Mouse (Mus musculus) heart, adult 2 months (tissue): ENCODE measurements around the gene Gm20696. TPM values are rescaled to one million over a fixed set of nuclear protein-coding genes. Genes with fewer than 3 reads are reported as not detected.

Experiments used
- DNase-seq, 2 experiments: peaks; one replicate each; pipeline ENCODE4 v3.0.0; 2021
- H3K27ac ChIP-seq: fragments of 200-600 bp; 2 replicates; pipeline ENCODE4 v1.8.1; 2022
- H3K27me3 ChIP-seq: fragments of 200-500 bp; 2 replicates; pipeline ENCODE4 v1.6.1; 2012; ENCODE audit warnings: mild to moderate bottlenecking, low read length, inconsistent platforms, mixed read lengths; ENCODE audit not compliant: control insufficient read depth, insufficient read depth
- H3K36me3 ChIP-seq: fragments of 200-500 bp; 2 replicates; pipeline ENCODE4 v1.6.1; 2012; ENCODE audit warnings: low read length, inconsistent platforms; ENCODE audit not compliant: control insufficient read depth, insufficient read depth
- H3K4me1 ChIP-seq: fragments of 200-500 bp; 2 replicates; pipeline ENCODE4 v1.6.1; 2011; ENCODE audit warnings: low read length; ENCODE audit not compliant: control insufficient read depth, insufficient read depth
- H3K4me3 ChIP-seq: fragments of 200-600 bp; 2 replicates; pipeline ENCODE4 v1.8.1; 2022
- H3K79me2 ChIP-seq: fragments of 200-500 bp; replicated peaks from 2 replicates; pipeline ENCODE4 v1.6.1; 2012; ENCODE audit warnings: mild to moderate bottlenecking, inconsistent platforms, low read length, moderate library complexity, mixed read lengths; ENCODE audit not compliant: control insufficient read depth, insufficient read depth
- H3K9ac ChIP-seq: fragments of 200-500 bp; 2 replicates; pipeline ENCODE4 v1.6.1; 2012; ENCODE audit warnings: low read depth, mild to moderate bottlenecking, control low read depth, inconsistent platforms, low read length, mixed read lengths
- CTCF ChIP-seq: fragments of 200-600 bp; IDR thresholded peaks from 2 replicates; pipeline ENCODE4 v1.8.1; 2022; ENCODE audit warnings: antibody characterized with exemption, mild to moderate bottlenecking, moderate library complexity
- EP300 ChIP-seq: fragments of 200-500 bp; IDR thresholded peaks from 2 replicates; pipeline ENCODE4 v1.6.1; 2011; ENCODE audit warnings: low read depth, low read length, control low read depth; ENCODE audit not compliant: insufficient read depth
- POLR2A ChIP-seq: fragments of 200-500 bp; IDR thresholded peaks from 2 replicates; pipeline ENCODE4 v1.6.1; 2011; ENCODE audit warnings: mild to moderate bottlenecking, low read depth, low read length, control low read depth; ENCODE audit not compliant: insufficient read depth
- WGBS: fragments of 180-500 bp; shearing (Covaris S2); methylation state at CpG from one replicate; pipeline ENCODE4 v1.1.7; 2018; 5-methylcytosine and 5-hydroxymethylcytosine counted together
- intact Hi-C: fragments of 180-260 bp; cut with DNase I; formaldehyde crosslinking; loops from one replicate; pipeline ENCODE4 v1.15.1; 2025
- polyA plus RNA-seq: library from polyadenylated mRNA; depleted of rRNA; stranded (reverse); fragments of >200 nt; gene quantifications from 2 replicates; pipeline ENCODE4 v1.2.3, GENCODE M21; 2012
- total RNA-seq, 2 experiments: library from RNA; stranded (reverse); gene quantifications; 2 replicates each; pipeline ENCODE4 v1.2.3; 2021

The Gm20696 gene
- total and polyA plus RNA-seq, 3 experiments = 0.61 to 1.7 (median 1.4) TPM

GRCm38 (mm10) chr6:99481568-99481967 is 185.0 kb downstream of the Gm20696 start:
- WGBS = 61% methylated on average over 7 of the region's 7 CpGs
- Histone ChIP-seq H3K27me3 (no peaks in the 10 kb centered on the region), H3K79me2 (no peaks in the 10 kb centered on the region), H3K4me3 (no peak overlapping the region), H3K27ac (no peak overlapping the region), H3K4me1 (peaks cover 7% of the 10 kb centered on the region), H3K9ac (no peak overlapping the region), H3K36me3 (no peaks in the 10 kb centered on the region)
- intact Hi-C loops = no loop called here
- TF ChIP-seq EP300 = no peak
- TF ChIP-seq CTCF = no peak
- TF ChIP-seq POLR2A = no peak
- DNase-seq = no peak

GRCm38 (mm10) chr6:99478873-99479650 is 187.5 kb downstream of the Gm20696 start:
- intact Hi-C loops = no loop called here
- H3K27me3 ChIP-seq = no peaks in the 10 kb centered on the region
- H3K4me3 ChIP-seq = no peak overlapping the region

GRCm38 (mm10) chr6:99475040-99475439 is 191.6 kb downstream of the Gm20696 start:
- no peak for TF ChIP-seq CTCF
- TF ChIP-seq EP300 = no peak
- TF ChIP-seq POLR2A = no peak
- Histone ChIP-seq H3K4me1 (peaks cover 2% of the 10 kb centered on the region; the same call in 1 of the 2 replicates), H3K27me3 (no peaks in the 10 kb centered on the region), H3K27ac (no peak overlapping the region), H3K4me3 (no peak overlapping the region), H3K9ac (no peak overlapping the region), H3K36me3 (no peaks in the 10 kb centered on the region), H3K79me2 (no peaks in the 10 kb centered on the region)
- WGBS = 75% methylated on average over 9 of the region's 9 CpGs
- intact Hi-C loops = no loop called here
- no peak for DNase-seq

More at GRCm38 (mm10) chr6:99478873-99479650, 187.5 kb downstream of the Gm20696 start:
- Histone ChIP-seq H3K9ac (no peak overlapping the region), H3K79me2 (no peaks in the 10 kb centered on the region), H3K36me3 (no peaks in the 10 kb centered on the region), H3K4me1 (peaks cover 1% of the 10 kb centered on the region), H3K27ac (no peak overlapping the region)
- no peak for TF ChIP-seq POLR2A
- no peak for TF ChIP-seq EP300
- TF ChIP-seq CTCF = no peak
- DNase-seq = no peak
- 87% methylated on average over 13 of the region's 13 CpGs for WGBS

- intact Hi-C loops = no loop called here
- H3K27me3 ChIP-seq = no peaks in the 10 kb centered on the region
- H3K9ac ChIP-seq = no peak overlapping the region
- H3K4me3 ChIP-seq = no peak overlapping the region
- no peaks in the 10 kb centered on the region for H3K79me2 ChIP-seq
- no peak overlapping the region for H3K27ac ChIP-seq
- no peak for DNase-seq
- H3K4me1 ChIP-seq = peaks cover 2% of the 10 kb centered on the region; the same call in 1 of the 2 replicates
- H3K36me3 ChIP-seq = no peaks in the 10 kb centered on the region
- TF ChIP-seq CTCF (no peak), POLR2A (no peak), EP300 (no peak)
- WGBS = 76% methylated on average over 5 of the region's 5 CpGs
These were observed 195.7 kb downstream of the Gm20696 start for GRCm38 (mm10) chr6:99470906-99471305.

GRCm38 (mm10) chr6:99469134-99469834 is 197.3 kb downstream of the Gm20696 start:
- Histone ChIP-seq H3K27ac (no peak overlapping the region), H3K4me3 (no peak overlapping the region), H3K4me1 (peaks cover 2% of the 10 kb centered on the region; the same call in 1 of the 2 replicates), H3K79me2 (no peaks in the 10 kb centered on the region), H3K9ac (no peak overlapping the region), H3K27me3 (no peaks in the 10 kb centered on the region), H3K36me3 (no peaks in the 10 kb centered on the region)
- intact Hi-C loops = no loop called here
- WGBS = 93% methylated on average over 12 of the region's 12 CpGs
- DNase-seq = no peak
- no peak for TF ChIP-seq EP300
- no peak for TF ChIP-seq POLR2A
- no peak for TF ChIP-seq CTCF

GRCm38 (mm10) chr6:99467831-99468230 is 198.8 kb downstream of the Gm20696 start:
- Histone ChIP-seq H3K36me3 (no peaks in the 10 kb centered on the region), H3K79me2 (no peaks in the 10 kb centered on the region), H3K4me3 (no peak overlapping the region), H3K27ac (no peak overlapping the region), H3K9ac (no peak overlapping the region), H3K27me3 (no peaks in the 10 kb centered on the region), H3K4me1 (no peaks in the 10 kb centered on the region; the same call in 1 of the 2 replicates)
- WGBS = 63% methylated on average over 3 of the region's 3 CpGs
- intact Hi-C loops = no loop called here
- no peak for DNase-seq
- TF ChIP-seq POLR2A (no peak), CTCF (no peak), EP300 (no peak)
